Mouse (Mus musculus): ENCODE measurements around the gene Rexo5.
A peak's percentile ranks its signal among the peaks of the same experiment; 100 is the strongest.

GRCm38 (mm10) chr7:119895639-119896512 is 102.1 kb downstream of the Rexo5 start, which contains the start of the genes Lyrm1 and Dcun1d3:
- TF ChIP-seq CTCF (IDR thresholded peaks at IDR 0.05) (no peak), EP300 (IDR thresholded peaks at IDR 0.05; ENCODE audit: insufficient read depth, low read depth, low read length) (peak; percentile 43), POLR2A (IDR thresholded peaks at IDR 0.05; ENCODE audit: insufficient read depth, low read depth, low read length) (peak; percentile 83)

All from heart, adult 2 months (tissue).